Mouse (Mus musculus) spleen, adult 2 months (tissue): ENCODE results near the gene Src. TPM values are rescaled to one million over a fixed set of nuclear protein-coding genes. Genes with fewer than 3 reads are reported as not detected.

Source experiments
- DNase-seq, 2 experiments: peaks; one replicate each; pipeline versions ENCODE4 v3.0.0 to v3.0.0-alpha.2; 2012 to 2021; ENCODE audit warnings: low spot score in 2 of 2, low read depth in 1 of 2
- H3K27ac ChIP-seq: fragments of 200-500 bp; 2 replicates; pipeline ENCODE4 v1.5.1; 2012; ENCODE audit warnings: low read length, inconsistent platforms; ENCODE audit not compliant: insufficient read depth
- H3K27me3 ChIP-seq: fragments of 200-500 bp; 2 replicates; pipeline ENCODE4 v1.6.1; 2012; ENCODE audit warnings: mild to moderate bottlenecking, moderate library complexity, low read length, inconsistent platforms; ENCODE audit not compliant: control insufficient read depth, insufficient read depth
- H3K36me3 ChIP-seq: fragments of 200-500 bp; 2 replicates; pipeline ENCODE4 v1.6.1; 2012; ENCODE audit warnings: mild to moderate bottlenecking, low read length, inconsistent platforms; ENCODE audit not compliant: control insufficient read depth, insufficient read depth
- H3K4me1 ChIP-seq: fragments of 200-500 bp; 2 replicates; pipeline ENCODE4 v1.6.1; 2011; ENCODE audit warnings: inconsistent platforms; ENCODE audit not compliant: control insufficient read depth, insufficient read depth, insufficient read length
- H3K4me3 ChIP-seq: fragments of 200-500 bp; 2 replicates; pipeline ENCODE4 v1.5.1; 2011; ENCODE audit warnings: mild to moderate bottlenecking, inconsistent platforms; ENCODE audit not compliant: insufficient read depth, insufficient read length; ENCODE audit errors: extremely low read depth
- CTCF ChIP-seq: fragments of 200-500 bp; IDR thresholded peaks from 2 replicates; pipeline ENCODE4 v1.5.1; 2011; ENCODE audit warnings: mild to moderate bottlenecking, inconsistent platforms; ENCODE audit not compliant: insufficient read depth, insufficient read length, insufficient replicate concordance; ENCODE audit errors: extremely low read depth
- POLR2A ChIP-seq: fragments of 200-500 bp; IDR thresholded peaks from 2 replicates; pipeline ENCODE4 v1.6.1; 2011; ENCODE audit warnings: low read depth, low read length, inconsistent platforms
- WGBS: fragments of 180-500 bp; shearing (Covaris S2); methylation state at CpG from one replicate; pipeline ENCODE4 v1.1.7; 2018; 5-methylcytosine and 5-hydroxymethylcytosine counted together
- polyA plus RNA-seq: library from polyadenylated mRNA; depleted of rRNA; stranded (reverse); fragments of >200 nt; gene quantifications from 2 replicates; pipeline ENCODE4 v1.2.3, GENCODE M21; 2012

Src gene
- polyA plus RNA-seq, 1 experiment: 14.6 TPM

DNA sequence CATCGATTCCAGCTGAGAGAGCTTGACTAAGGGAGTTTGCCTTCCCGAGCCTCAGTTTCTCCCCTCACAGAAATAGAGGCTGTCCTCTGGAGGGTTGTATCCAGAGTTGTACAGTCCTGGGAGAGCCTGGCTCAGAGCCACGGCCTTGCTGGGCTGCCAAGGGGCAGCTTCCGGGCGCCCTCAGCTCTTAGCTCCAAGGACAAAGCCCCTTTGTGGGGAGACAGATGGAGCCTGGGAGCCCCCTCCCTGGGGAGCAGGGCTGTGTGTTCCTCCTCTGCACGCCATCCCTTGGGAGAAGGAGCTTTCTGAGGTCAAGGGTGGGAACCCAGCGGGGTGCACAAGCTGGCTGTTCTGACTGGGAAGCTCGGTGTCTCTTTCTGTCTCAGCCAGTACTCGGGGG is 14.2 kb downstream of the Src start:
- peaks cover 14% of the 10 kb centered on the region; the same call in 1 of the 2 replicates for H3K4me1 ChIP-seq
- no peak for TF ChIP-seq CTCF
- no peak for TF ChIP-seq POLR2A
- 75% methylated on average over 9 of the region's 9 CpGs for WGBS
- no peaks in the 10 kb centered on the region for H3K36me3 ChIP-seq
- no peak for DNase-seq
- H3K27me3 ChIP-seq: no peaks in the 10 kb centered on the region
- no peak overlapping the region for H3K27ac ChIP-seq
- H3K4me3 ChIP-seq: no peak overlapping the region

DNA sequence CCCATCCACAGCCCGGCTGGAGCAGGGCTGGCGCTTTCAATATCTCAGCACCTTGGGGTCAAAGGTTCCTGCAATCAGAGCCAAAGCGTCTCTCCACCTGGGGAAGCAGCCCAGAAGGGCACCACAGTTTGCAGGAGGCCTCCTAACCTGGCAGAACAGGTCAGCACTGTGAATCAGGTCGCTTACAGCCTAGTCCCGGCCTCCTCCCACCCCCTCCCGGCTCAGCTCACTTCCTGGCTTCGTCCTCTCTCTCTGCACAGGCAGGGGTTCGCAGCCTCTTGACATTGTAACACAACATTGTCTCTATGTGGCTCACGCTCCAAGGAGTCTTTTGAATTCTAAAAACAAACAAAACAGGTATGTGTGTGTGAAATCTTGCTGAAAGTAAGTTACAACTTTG is 15.8 kb downstream of the Src start:
- Histone ChIP-seq H3K4me1 (peaks cover 6% of the 10 kb centered on the region; the same call in 1 of the 2 replicates), H3K27me3 (no peaks in the 10 kb centered on the region), H3K36me3 (no peaks in the 10 kb centered on the region), H3K4me3 (no peak overlapping the region), H3K27ac (no peak overlapping the region)
- no peak for DNase-seq
- WGBS: 77% methylated on average over 9 of the region's 9 CpGs
- TF ChIP-seq CTCF (no peak), POLR2A (no peak)

DNA sequence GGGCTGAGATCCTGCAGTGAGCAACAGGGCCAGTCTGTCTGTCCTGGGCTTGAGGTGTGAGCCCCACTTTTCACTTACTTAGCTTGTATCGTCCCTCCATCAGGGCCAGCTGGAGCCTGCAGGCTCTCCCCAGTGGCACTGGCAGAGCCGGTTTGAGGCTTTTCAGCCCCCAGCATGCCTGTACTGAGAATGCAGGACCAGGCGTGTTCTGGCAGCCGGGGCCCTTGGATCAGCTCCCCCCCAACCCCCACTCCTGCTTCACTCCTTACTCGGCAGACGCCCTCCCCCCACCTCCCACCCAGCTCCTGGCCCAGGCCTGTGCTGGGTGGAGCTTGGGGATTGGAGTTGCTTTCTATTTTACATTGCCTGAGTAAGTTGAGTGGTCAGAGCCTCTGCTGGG is 16.3 kb downstream of the Src start:
- TF ChIP-seq CTCF: no peak
- TF ChIP-seq POLR2A: no peak
- H3K4me1 ChIP-seq: peaks cover 6% of the 10 kb centered on the region; the same call in 1 of the 2 replicates
- H3K27ac ChIP-seq: no peak overlapping the region
- DNase-seq: no peak
- 91% methylated on average over 6 of the region's 6 CpGs for WGBS
- no peak overlapping the region for H3K4me3 ChIP-seq
- no peaks in the 10 kb centered on the region for H3K27me3 ChIP-seq
- no peaks in the 10 kb centered on the region for H3K36me3 ChIP-seq

DNA sequence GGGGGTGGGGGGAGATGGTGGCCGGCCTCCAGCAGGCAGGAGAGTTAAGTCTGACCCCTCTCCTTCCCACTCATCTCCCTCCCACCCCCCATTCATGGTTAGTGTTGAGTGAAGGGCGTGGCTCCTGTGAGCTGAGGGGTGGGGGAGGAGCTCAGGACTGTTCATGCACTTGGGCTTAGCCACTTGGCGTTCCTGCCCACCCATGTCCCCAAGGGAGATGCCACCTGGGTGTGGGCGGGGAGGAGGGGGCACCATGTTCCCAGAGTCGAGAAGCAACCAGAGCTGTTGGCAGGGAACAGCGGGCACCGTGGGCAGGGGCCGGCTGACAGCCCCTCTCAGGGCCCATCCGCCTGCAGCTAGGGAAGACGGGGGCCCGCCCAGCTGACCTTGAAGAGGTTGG is 18.3 kb downstream of the Src start:
- WGBS: 79% methylated on average over 11 of the region's 11 CpGs
- H3K27me3 ChIP-seq: no peaks in the 10 kb centered on the region
- no peak for TF ChIP-seq CTCF
- no peak for TF ChIP-seq POLR2A
- H3K4me3 ChIP-seq: no peak overlapping the region
- H3K27ac ChIP-seq: no peak overlapping the region
- DNase-seq: no peak
- no peaks in the 10 kb centered on the region for H3K4me1 ChIP-seq
- no peaks in the 10 kb centered on the region for H3K36me3 ChIP-seq

DNA sequence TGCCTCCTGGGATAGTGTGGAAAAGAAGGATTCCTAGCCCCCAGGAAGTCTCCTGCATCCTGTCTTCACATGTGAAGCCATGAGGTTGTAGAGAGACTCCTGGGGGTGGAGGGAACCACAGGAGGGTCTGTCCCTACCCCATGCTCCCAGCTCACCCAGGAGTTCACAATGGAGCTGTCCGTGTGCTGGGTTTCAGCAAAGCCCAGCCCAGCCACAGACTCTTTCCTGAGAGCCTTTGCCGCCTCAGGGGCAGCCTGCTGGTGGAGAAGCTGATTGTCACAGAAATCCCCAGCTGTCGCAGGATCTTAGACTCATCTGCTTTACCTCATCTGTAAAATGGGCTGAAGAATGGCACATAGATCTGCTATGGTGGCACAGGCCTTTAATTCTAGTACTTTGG is 18.9 kb downstream of the Src start:
- no peak overlapping the region for H3K27ac ChIP-seq
- H3K27me3 ChIP-seq: no peaks in the 10 kb centered on the region
- no peaks in the 10 kb centered on the region for H3K36me3 ChIP-seq
- no peaks in the 10 kb centered on the region for H3K4me1 ChIP-seq
- WGBS: 87% methylated on average over 3 of the region's 3 CpGs
- TF ChIP-seq POLR2A (no peak), CTCF (no peak)
- no peak for DNase-seq
- H3K4me3 ChIP-seq: no peak overlapping the region

DNA sequence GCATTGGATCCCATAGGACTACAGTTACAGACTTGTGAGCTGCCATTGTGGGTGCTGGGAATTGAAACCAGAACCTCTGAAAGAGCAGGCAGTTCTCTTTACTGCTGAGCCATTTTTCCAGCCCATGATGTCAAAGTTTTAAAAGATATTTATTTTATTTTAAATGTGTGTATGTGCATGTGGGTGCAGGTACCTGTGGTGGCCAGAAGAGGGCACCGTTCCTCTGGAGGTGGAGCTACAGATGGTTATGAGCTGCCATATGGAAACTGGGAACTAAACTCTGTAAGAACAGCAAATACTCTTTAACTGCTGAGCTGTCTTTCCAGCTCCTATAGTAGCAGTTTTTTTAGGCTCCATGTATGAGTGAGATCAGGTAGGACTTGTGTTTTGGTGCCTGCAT is 23.1 kb downstream of the Src start:
- H3K4me1 ChIP-seq: no peaks in the 10 kb centered on the region
- H3K27ac ChIP-seq: no peak overlapping the region
- no peaks in the 10 kb centered on the region for H3K27me3 ChIP-seq
- DNase-seq: no peak
- TF ChIP-seq POLR2A (no peak), CTCF (no peak)
- WGBS: 97% methylated on average over 1 of the region's 1 CpGs
- H3K36me3 ChIP-seq: no peaks in the 10 kb centered on the region
- no peak overlapping the region for H3K4me3 ChIP-seq

DNA sequence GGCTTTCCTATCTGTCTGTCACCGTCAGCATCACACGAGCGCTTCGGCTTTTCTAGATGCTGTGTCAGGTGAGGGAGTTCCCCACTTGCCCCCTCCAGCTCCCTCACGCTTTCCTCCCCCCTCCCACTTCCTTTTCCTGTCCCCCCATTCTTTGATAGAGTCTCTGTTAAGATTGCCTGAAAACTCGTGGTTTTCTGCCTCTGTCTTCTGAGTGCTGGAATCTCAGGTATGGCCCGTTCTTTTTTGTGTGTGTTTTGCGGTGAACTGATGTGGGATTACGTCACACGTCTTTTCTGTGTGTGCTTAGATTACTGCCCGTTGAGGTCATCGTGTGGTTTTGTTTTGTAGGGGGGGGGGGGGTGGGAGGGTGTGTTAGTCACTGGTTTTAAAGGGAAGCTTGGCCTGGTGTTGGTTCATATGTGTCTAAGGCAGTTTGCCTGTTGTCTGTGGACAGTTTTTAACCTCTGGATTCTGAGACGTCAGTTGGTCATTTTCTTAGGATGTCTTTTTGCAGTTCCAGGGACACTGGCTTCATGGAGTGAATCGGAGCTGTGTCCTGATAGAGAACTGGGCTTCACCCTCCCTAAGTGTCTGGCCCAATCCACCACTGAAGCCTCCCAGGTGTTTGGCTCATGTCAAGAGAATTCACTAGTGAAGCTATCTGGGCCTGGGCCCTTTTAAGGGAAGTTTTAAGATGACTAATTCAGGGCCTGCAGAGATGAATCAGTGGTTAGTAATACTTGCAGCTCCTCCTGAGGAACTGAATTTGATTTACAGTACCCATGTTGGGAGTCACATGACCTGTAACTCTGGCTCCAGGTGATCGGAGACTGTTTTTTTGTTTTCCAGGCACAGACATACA is 29.3 kb downstream of the Src start:
- 19% methylated on average over 15 of the region's 15 CpGs for WGBS
- Histone ChIP-seq H3K36me3 (no peaks in the 10 kb centered on the region), H3K27ac (no peak overlapping the region), H3K4me1 (peaks cover 2% of the 10 kb centered on the region; the same call in 1 of the 2 replicates), H3K4me3 (no peak overlapping the region), H3K27me3 (no peaks in the 10 kb centered on the region)
- peak; percentile 31 to 50 for DNase-seq
- TF ChIP-seq CTCF (no peak), POLR2A (no peak)
